Mouse (Mus musculus) ES-Bruce4 (cell line): ENCODE data around the gene Wdr59.

Experiments
- CTCF ChIP-seq: IDR thresholded peaks from one replicate; pipeline ENCODE4 v1.8.1; 2011; ENCODE audit warnings: low read depth, low read length
- POLR2A ChIP-seq: IDR thresholded peaks from one replicate; pipeline ENCODE4 v1.8.1; 2011; ENCODE audit warnings: low read length; ENCODE audit not compliant: insufficient read depth

- no peak for TF ChIP-seq POLR2A
- TF ChIP-seq CTCF = no peak
Measured at GRCm38 (mm10) chr8:111496326-111496725, 25.6 kb downstream of the Wdr59 start.
